Mouse (Mus musculus): ENCODE data around the gene Slc44a5. TPM values are rescaled to one million over a fixed set of nuclear protein-coding genes. Genes with fewer than 3 reads are reported as not detected.
A peak's percentile ranks its signal among the peaks of the same experiment; 100 is the strongest.
"Not testable (repeated sequence)": the region's sequence is repeated elsewhere in the genome, so short reads cannot be mapped to it uniquely, and the experiment has no call there.

The Slc44a5 gene
- total and polyA plus RNA-seq, 2 experiments: not detected

DNA sequence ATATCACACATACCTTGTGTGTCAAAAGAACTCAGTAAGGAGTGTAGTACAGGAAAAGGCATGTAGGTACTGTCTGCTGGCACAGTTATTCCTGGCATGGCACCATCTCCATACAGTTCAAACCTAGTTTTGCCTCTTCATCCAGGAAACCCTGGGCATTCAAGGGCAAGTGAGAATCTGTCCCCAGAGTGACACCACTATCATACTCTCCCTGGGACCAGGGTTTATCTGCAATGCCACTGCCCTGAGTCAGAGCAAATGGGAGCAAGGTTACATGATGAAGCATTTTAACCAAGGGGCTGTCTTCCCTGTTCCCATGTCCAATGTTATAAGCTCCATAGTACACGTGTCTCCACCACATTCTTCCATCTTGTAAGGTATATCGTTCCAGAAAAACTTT, 278.2 kb downstream of the Slc44a5 start:
- 89% methylated on average over 2 of the region's 2 CpGs for WGBS
- DNase-seq (ENCODE audit: extremely low read depth, low read depth, low spot score): no peak
- H3K4me1 ChIP-seq (ENCODE audit: control insufficient read depth, insufficient read depth, low read length): no peaks in the 10 kb centered on the region
- TF ChIP-seq POLR2A (IDR thresholded peaks at IDR 0.05; ENCODE audit: extremely low read depth, insufficient read depth, low read length): no peak
- no peak for TF ChIP-seq CTCF (IDR thresholded peaks at IDR 0.05; ENCODE audit: low read depth, low read length)
- H3K9ac ChIP-seq (ENCODE audit: low read depth, low read length): no peak overlapping the region
- H3K79me2 ChIP-seq (ENCODE audit: control insufficient read depth, insufficient read depth, low read length): no peaks in the 10 kb centered on the region
- no peak overlapping the region for H3K4me3 ChIP-seq (ENCODE audit: insufficient read depth, low read depth, low read length)
- no peak overlapping the region for H3K27ac ChIP-seq (replicated peaks; ENCODE audit: insufficient read depth, low read depth, low read length)
- H3K27me3 ChIP-seq (ENCODE audit: control insufficient read depth, insufficient read depth, low read length): no peaks in the 10 kb centered on the region
- H3K36me3 ChIP-seq (ENCODE audit: control insufficient read depth, insufficient read depth, low read length): no peaks in the 10 kb centered on the region

DNA sequence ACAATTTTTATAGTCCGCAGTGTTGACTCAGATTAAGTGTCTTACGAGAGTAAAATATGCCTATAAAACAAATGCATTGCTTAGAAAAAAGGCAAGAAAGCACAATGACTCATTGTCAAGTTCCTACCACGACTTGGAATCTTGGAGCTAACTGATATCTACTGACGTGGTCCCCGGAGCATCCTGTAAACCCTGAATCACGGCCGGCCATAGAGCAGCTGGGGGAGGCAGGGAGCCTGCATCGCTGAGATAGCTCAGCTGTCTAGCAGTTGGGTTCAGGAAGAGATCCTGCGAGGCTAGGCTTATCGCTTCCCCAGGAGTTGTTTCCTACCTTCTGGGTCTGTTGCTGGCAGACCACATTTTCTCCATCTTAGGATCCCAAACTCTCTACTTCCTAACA, 279.0 kb downstream of the Slc44a5 start:
- DNase-seq (ENCODE audit: extremely low read depth, low read depth, low spot score): no peak
- Histone ChIP-seq H3K4me3 (ENCODE audit: insufficient read depth, low read depth, low read length) (no peak overlapping the region), H3K79me2 (ENCODE audit: control insufficient read depth, insufficient read depth, low read length) (no peaks in the 10 kb centered on the region), H3K27ac (replicated peaks; ENCODE audit: insufficient read depth, low read depth, low read length) (no peak overlapping the region), H3K27me3 (ENCODE audit: control insufficient read depth, insufficient read depth, low read length) (no peaks in the 10 kb centered on the region), H3K4me1 (ENCODE audit: control insufficient read depth, insufficient read depth, low read length) (no peaks in the 10 kb centered on the region), H3K9ac (ENCODE audit: low read depth, low read length) (no peak overlapping the region), H3K36me3 (ENCODE audit: control insufficient read depth, insufficient read depth, low read length) (no peaks in the 10 kb centered on the region)
- 69% methylated on average over 10 of the region's 10 CpGs for WGBS
- TF ChIP-seq POLR2A (IDR thresholded peaks at IDR 0.05; ENCODE audit: extremely low read depth, insufficient read depth, low read length) (no peak), CTCF (IDR thresholded peaks at IDR 0.05; ENCODE audit: low read depth, low read length) (no peak)

DNA sequence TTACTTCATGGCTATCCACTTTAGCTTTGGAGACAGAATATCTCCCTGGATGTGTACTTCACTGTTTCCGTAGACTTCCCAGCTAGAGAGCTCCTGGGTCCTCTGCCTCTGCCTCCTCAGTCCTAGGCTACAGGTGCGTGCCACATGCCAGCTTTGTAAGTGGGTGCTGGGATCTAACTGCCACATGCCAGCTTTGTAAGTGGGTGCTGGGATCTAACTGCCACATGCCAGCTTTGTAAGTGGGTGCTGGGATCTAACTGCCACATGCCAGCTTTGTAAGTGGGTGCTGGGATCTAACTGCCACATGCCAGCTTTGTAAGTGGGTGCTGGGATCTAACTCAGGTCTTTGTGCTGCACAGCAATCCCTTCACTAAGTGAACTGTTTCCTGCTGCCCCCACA, 281.0 kb downstream of the Slc44a5 start:
- H3K27ac ChIP-seq (replicated peaks; ENCODE audit: insufficient read depth, low read depth, low read length); H3K4me3 ChIP-seq (ENCODE audit: insufficient read depth, low read depth, low read length); H3K27me3 ChIP-seq (ENCODE audit: control insufficient read depth, insufficient read depth, low read length); DNase-seq (ENCODE audit: extremely low read depth, low read depth, low spot score); H3K4me1 ChIP-seq (ENCODE audit: control insufficient read depth, insufficient read depth, low read length); H3K9ac ChIP-seq (ENCODE audit: low read depth, low read length); H3K79me2 ChIP-seq (ENCODE audit: control insufficient read depth, insufficient read depth, low read length); H3K36me3 ChIP-seq (ENCODE audit: control insufficient read depth, insufficient read depth, low read length): not testable (repeated sequence)
- 84% methylated on average over 2 of the region's 2 CpGs for WGBS

GRCm38 (mm10) chr3:154257312-154257711, 284.1 kb downstream of the Slc44a5 start:
- no peaks in the 10 kb centered on the region for H3K27me3 ChIP-seq (ENCODE audit: control insufficient read depth, insufficient read depth, low read length)
- H3K4me3 ChIP-seq (ENCODE audit: insufficient read depth, low read depth, low read length): no peak overlapping the region
- no peaks in the 10 kb centered on the region for H3K4me1 ChIP-seq (ENCODE audit: control insufficient read depth, insufficient read depth, low read length)
- DNase-seq (ENCODE audit: extremely low read depth, low read depth, low spot score): no peak
- H3K9ac ChIP-seq (ENCODE audit: low read depth, low read length): no peak overlapping the region
- TF ChIP-seq CTCF (IDR thresholded peaks at IDR 0.05; ENCODE audit: low read depth, low read length) (no peak), POLR2A (IDR thresholded peaks at IDR 0.05; ENCODE audit: extremely low read depth, insufficient read depth, low read length) (no peak)
- H3K36me3 ChIP-seq (ENCODE audit: control insufficient read depth, insufficient read depth, low read length): no peaks in the 10 kb centered on the region
- H3K79me2 ChIP-seq (ENCODE audit: control insufficient read depth, insufficient read depth, low read length): no peaks in the 10 kb centered on the region
- no peak overlapping the region for H3K27ac ChIP-seq (replicated peaks; ENCODE audit: insufficient read depth, low read depth, low read length)

GRCm38 (mm10) chr3:154268313-154268712, 295.1 kb downstream of the Slc44a5 start:
- Histone ChIP-seq H3K27me3 (ENCODE audit: control insufficient read depth, insufficient read depth, low read length) (no peaks in the 10 kb centered on the region), H3K9ac (ENCODE audit: low read depth, low read length) (no peak overlapping the region), H3K27ac (replicated peaks; ENCODE audit: insufficient read depth, low read depth, low read length) (no peak overlapping the region), H3K36me3 (ENCODE audit: control insufficient read depth, insufficient read depth, low read length) (no peaks in the 10 kb centered on the region), H3K79me2 (ENCODE audit: control insufficient read depth, insufficient read depth, low read length) (no peaks in the 10 kb centered on the region), H3K4me3 (ENCODE audit: insufficient read depth, low read depth, low read length) (no peak overlapping the region), H3K4me1 (ENCODE audit: control insufficient read depth, insufficient read depth, low read length) (no peaks in the 10 kb centered on the region)
- DNase-seq (ENCODE audit: extremely low read depth, low read depth, low spot score): no peak
- TF ChIP-seq POLR2A (IDR thresholded peaks at IDR 0.05; ENCODE audit: extremely low read depth, insufficient read depth, low read length) (no peak), CTCF (IDR thresholded peaks at IDR 0.05; ENCODE audit: low read depth, low read length) (no peak)
- WGBS: 54% methylated on average over 9 of the region's 9 CpGs

- WGBS: 16% methylated on average over 19 of the region's 19 CpGs
- H3K27ac ChIP-seq (replicated peaks; ENCODE audit: insufficient read depth, low read depth, low read length): no peak overlapping the region
- no peaks in the 10 kb centered on the region for H3K27me3 ChIP-seq (ENCODE audit: control insufficient read depth, insufficient read depth, low read length)
- no peaks in the 10 kb centered on the region for H3K79me2 ChIP-seq (ENCODE audit: control insufficient read depth, insufficient read depth, low read length)
- TF ChIP-seq CTCF (IDR thresholded peaks at IDR 0.05; ENCODE audit: low read depth, low read length) (peak; percentile 100), POLR2A (IDR thresholded peaks at IDR 0.05; ENCODE audit: extremely low read depth, insufficient read depth, low read length) (no peak)
- no peaks in the 10 kb centered on the region for H3K36me3 ChIP-seq (ENCODE audit: control insufficient read depth, insufficient read depth, low read length)
- no peak overlapping the region for H3K9ac ChIP-seq (ENCODE audit: low read depth, low read length)
- H3K4me3 ChIP-seq (ENCODE audit: insufficient read depth, low read depth, low read length): no peak overlapping the region
- no peaks in the 10 kb centered on the region for H3K4me1 ChIP-seq (ENCODE audit: control insufficient read depth, insufficient read depth, low read length)
- peak; percentile 30 for DNase-seq (ENCODE audit: extremely low read depth, low read depth, low spot score)
These were observed 296.6 kb downstream of the Slc44a5 start for GRCm38 (mm10) chr3:154269757-154270366.
